Mouse (Mus musculus): ENCODE results near the gene Gm9603. TPM values are rescaled to one million over a fixed set of nuclear protein-coding genes. Genes with fewer than 3 reads are reported as not detected.
"Not testable (repeated sequence)": the region's sequence is repeated elsewhere in the genome, so short reads cannot be mapped to it uniquely, and the experiment has no call there.

The Gm9603 gene
- under 1 TPM in 1 of 2 experiments, not detected in 1; 0.40 TPM for total RNA-seq (2021)

GRCm38 (mm10) chr14:5687357-5687756 is at the start of gene Gm9603:
Gm9603 (minus strand) TSS chr14:5687457.
- DNase-seq; intact Hi-C loops (cut with DNase I): not testable (repeated sequence)

- DNase-seq; intact Hi-C loops (cut with DNase I): not testable (repeated sequence)
Observed at GRCm38 (mm10) chr14:5632928-5633327, 54.3 kb downstream of the Gm9603 start, which contains the start of gene Gm8265. Gm8265 (minus strand) TSS chr14:5633028.

Other genes with a start within 250 kb of the Gm9603 start
- gene Gm3194, start 232.0 kb downstream of the Gm9603 start, total RNA-seq (2021), result 10 to 100 TPM; 11.6 to 11.8 TPM
- not detected for gene Gm8246, start 209.6 kb downstream of the Gm9603 start, total RNA-seq (2021)
- not detected for gene Gm3187, start 203.2 kb downstream of the Gm9603 start, total RNA-seq (2021)
- 10 to 100 TPM; 12.9 to 13.2 TPM for gene Gm3488, start 185.8 kb downstream of the Gm9603 start, total RNA-seq (2021)
- gene Gm3532, start 149.0 kb downstream of the Gm9603 start, total RNA-seq (2021), result not detected
- 1 to 10 TPM in 1 of 2 experiments, not detected in 1; 1.7 TPM for gene Gm8265, start 54.4 kb downstream of the Gm9603 start, total RNA-seq (2021)
- gene Gm3373, start 54.1 kb upstream of the Gm9603 start, total RNA-seq (2021), result 1 to 10 TPM; 3.5 to 3.9 TPM
- gene Gm3383, start 120.5 kb upstream of the Gm9603 start, total RNA-seq (2021), result 10 to 100 TPM; 11.9 to 12.7 TPM
- not detected for gene Gm3424, start 142.9 kb upstream of the Gm9603 start, total RNA-seq (2021)
- 1 to 10 TPM; 2.2 to 2.9 TPM for gene Gm8237, start 192.9 kb upstream of the Gm9603 start, total RNA-seq (2021)